Mouse (Mus musculus) kidney, adult 2 months (tissue): ENCODE results near the gene Nectin2.

ENCODE experiments used
- CTCF ChIP-seq: fragments of 200-500 bp; conservative IDR thresholded peaks from 2 replicates; pipeline ENCODE4 v1.5.1; 2011; ENCODE audit warnings: low read depth, mild to moderate bottlenecking, control low read depth, low read length, moderate library complexity, mixed read lengths; ENCODE audit not compliant: insufficient read depth, insufficient read length
- POLR2A ChIP-seq: fragments of 200-500 bp; IDR thresholded peaks from one replicate; pipeline ENCODE4 v1.6.1; 2011; ENCODE audit warnings: low read depth, low read length, control low read depth

DNA sequence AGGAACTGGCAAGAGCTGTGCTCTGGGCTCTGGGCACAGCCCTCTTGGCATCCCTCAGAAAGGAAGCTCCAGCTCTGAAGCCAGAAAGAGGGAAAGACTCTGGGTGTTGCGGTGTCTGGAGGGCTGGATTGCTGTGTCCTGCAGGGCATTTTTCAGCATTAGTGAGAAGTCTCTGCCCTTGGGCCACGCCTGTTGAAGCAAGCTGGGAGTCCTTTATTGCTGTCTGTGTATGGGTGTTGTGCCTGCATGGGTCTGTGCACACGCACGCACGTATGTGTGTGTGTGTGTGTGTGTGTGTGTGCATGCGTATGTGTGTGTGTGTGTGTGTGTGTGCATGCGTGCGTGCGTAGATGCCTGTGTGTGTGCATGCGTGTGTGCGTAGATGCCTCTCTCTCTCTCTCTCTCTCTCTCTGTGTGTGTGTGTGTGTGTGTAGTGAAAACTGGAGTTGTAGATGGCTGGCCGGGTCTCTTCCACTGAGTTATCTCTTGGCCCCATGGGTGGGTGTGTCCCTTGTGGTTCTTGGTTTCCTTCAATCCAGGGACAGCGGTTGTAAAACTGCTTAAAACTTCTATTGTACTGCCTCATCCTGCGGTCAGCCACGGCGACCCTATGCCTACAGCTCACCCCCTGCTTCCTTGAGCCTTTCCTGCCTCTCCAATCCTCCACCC is 13.8 kb downstream of the Nectin2 start:
- no peak for TF ChIP-seq POLR2A
- no peak for TF ChIP-seq CTCF
